Mouse (Mus musculus): Measurements from ENCODE around the gene Gins3.
"Not testable (repeated sequence)": the region's sequence is repeated elsewhere in the genome, so short reads cannot be mapped to it uniquely, and the experiment has no call there.

Gins3 gene

GRCm38 (mm10) chr8:95633262-95634062 is at the start of gene Gins3:
TSS of gene Gins3 (plus strand) at chr8:95633453.
- DNase-seq (ENCODE audit: low spot score in 2 of 2): peak; percentile 75 to 86

DNA sequence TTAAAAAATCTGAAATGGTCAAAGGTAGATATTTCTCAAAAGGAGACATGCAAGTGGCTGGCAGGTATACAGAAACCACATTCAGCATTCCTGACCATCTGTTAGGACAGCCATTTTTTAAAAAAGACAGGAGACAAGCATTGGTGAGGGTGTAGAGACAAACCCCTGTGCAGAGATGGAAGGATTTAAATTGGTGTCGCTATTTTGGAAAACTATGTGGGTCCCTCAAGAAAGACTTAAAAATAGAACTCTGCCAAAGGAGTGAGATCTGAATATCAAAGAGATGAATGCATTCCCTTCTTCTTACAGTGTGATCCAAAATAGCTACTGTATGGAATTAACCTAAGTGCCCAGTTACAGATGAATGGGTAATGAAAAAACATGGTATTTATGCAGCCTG is 45.9 kb upstream of the Gins3 start:
- no peak for DNase-seq (ENCODE audit: low spot score in 2 of 2)

GRCm38 (mm10) chr8:95589282-95589681 is 44.0 kb upstream of the Gins3 start:
- DNase-seq (ENCODE audit: low spot score in 2 of 2): no peak

- DNase-seq (ENCODE audit: low spot score in 2 of 2): no peak
Observed at GRCm38 (mm10) chr8:95590539-95590938, 42.7 kb upstream of the Gins3 start.

DNA sequence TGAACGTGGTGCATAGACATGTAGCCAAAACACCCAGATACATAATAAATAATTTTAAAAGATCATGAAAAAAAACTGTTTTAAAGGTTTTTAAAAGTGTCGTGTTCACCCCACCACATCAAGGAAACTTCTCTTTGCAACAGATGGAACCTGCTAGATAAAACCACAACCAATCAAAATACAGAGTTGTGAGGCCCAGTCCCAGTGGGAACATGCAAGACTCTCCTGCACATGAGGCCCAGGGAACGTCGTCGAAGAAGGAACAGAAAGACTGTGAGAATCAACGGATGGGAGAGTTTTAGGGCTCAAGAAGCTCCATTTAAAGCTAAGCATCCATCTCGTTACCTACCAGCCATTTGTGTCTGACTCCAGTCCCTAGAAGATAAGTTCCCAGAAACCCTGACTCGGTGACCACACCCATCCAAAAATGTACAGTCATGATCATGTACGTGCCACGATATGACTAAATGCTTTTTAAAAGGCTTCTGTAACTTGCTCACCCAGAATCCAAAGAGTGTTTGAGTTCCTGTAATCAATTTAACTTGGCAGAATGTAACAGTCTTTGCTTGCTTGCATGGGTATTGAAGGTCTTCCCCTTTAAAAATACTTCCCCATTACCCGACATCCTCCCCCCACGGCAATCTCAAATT is 41.0 kb upstream of the Gins3 start:
- no peak for DNase-seq (ENCODE audit: low spot score in 2 of 2)

DNA sequence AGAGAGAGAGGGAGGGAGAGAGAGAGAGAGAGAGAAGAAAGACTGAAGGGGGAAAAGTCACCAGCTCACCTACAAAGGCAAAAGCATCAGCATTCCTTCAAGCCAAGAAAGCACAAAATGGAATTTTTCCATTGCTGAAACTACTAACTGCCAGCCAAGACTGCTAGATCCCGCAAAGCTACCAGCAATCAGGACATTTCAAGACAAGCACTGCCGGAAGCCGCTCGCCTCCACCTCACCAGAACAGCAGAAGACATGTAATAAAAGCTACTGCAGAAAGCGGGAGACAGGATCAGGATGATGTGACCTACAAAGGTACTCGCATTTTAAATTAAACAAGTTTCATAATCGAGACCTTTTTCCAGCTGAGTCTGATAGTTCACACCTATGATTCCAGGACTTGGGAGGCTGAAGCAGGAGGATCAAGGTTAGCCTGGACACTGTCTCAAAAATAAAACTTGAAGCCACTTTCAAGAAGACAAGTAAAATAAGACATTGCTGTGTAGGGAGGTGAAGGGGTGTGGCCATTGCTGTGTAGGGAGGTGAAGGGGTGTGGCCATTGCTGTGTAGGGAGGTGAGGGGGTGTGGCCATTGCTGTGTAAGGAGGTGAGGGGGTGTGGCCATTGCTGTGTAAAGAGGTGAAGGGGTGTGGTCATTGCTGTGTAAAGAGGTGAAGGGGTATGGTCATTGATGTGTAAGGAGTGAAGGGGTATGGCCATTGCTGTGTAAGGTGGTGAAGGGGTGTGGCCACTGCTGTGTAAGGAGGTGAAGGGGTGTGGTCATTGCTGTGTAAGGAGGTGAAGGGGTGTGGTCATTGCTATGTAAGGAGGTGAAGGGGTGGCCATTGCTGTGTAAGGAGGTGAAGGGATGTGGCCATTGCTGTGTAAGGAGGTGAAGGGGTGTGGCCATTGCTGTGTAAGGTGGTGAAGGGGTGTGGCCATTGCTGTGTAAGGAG is 39.5 kb upstream of the Gins3 start:
- no peak for DNase-seq (ENCODE audit: low spot score in 2 of 2)

DNA sequence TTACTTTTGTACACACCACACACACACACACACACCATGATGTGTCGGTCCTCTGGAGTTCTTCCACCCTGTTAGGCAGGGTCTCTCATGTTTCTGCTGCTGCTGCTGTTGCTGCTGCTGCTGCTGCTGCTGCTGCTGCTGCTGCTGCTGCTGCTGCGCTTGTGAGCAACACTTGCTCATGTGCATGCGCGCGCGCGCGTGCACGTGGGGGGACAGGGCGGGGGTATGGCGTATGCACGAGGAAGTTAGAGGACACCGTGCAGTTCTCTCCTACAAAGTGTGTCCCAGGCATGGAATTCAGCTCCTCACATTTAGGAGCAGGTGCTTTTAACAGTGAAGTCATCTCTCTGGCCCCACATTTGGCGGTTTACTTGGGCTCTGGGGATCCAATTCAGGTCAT is 38.1 kb upstream of the Gins3 start:
- DNase-seq (ENCODE audit: low spot score in 2 of 2): no peak

- no peak for DNase-seq (ENCODE audit: low spot score in 2 of 2)
Observed at GRCm38 (mm10) chr8:95596841-95597241, 36.4 kb upstream of the Gins3 start.

- peak; percentile 60 to 77 for DNase-seq (ENCODE audit: low spot score in 2 of 2)
Observed at GRCm38 (mm10) chr8:95599861-95600260, 33.4 kb upstream of the Gins3 start.

DNA sequence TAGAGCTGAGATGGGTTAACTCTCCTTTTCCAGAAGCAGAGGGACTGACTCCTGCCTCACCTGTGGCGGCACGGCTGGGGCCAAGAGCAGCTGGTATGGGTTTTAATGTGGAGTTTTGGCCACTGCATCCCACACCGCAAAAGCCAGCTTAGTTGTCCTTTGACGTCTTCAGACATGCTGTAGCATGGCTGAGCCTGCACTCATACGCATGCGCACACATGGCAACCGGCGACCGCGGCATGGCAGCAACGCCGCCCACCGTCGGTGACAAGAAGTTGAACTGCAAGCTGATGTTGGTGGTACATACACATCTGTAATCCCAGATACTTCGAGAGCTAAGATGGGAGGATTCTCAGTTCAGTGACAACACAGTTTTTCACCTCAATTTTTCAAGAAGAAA is 31.9 kb upstream of the Gins3 start:
- no peak for DNase-seq (ENCODE audit: low spot score in 2 of 2)

DNA sequence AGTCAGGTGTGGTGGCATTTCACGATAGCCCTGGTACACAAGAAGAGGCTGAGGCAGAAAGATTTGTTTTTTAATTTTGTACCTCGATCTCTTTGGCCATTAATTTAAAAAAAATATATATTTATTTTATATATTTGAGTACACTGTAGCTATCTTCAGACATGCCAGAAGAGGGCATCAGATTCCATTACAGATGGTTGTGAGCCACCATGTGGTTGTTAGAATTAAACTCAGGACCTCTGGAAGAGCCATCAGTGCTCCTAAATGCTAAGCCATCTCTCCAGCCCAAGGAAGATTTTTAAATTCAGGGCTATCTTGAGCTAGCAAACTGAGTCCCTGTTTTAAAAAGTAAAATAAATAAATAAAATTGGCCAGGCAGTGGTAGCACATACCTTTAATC is 31.1 kb upstream of the Gins3 start:
- DNase-seq (ENCODE audit: low spot score in 2 of 2): no peak

DNA sequence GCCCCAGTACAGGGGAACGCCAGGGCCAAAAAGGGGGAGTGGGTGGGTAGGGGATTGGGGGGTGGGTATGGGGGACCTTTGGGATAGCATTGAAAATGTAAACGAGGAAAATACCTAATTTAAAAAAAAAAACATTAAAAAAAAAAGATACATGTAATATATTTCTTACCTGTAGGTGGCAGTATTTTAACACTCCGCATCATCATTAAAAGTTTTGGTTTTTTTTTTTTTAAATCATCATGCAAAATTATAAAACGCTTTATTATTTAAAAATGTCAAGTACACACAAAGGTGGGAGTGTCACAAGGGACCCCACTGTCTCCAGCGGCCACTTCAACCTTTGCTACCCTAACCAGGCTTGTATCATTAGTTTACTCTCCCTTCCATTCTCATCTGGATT is 26.7 kb upstream of the Gins3 start:
- DNase-seq (ENCODE audit: low spot score in 2 of 2): not testable (repeated sequence)

DNA sequence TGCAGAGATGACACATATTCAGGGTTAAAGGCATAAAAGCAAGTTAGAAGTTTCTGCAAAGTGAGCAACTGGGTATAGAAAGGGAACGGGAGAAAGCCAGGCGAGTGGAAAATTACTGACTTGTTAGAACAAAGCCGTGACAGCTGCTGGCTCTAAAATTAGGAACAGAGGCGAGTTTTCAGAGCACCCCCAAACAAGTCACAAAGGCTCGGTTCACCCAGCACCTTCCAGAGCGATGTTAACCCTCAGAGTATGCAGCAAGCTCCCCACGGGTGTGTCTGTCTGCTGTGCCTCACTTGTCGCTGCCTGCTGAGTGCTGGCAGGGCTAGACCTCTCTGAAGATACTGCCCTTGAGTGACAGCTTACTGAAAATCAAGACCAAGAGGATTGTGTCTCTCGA is 26.0 kb upstream of the Gins3 start:
- DNase-seq (ENCODE audit: low spot score in 2 of 2): no peak

- no peak for DNase-seq (ENCODE audit: low spot score in 2 of 2)
Observed at GRCm38 (mm10) chr8:95609406-95609805, 23.8 kb upstream of the Gins3 start.

DNA sequence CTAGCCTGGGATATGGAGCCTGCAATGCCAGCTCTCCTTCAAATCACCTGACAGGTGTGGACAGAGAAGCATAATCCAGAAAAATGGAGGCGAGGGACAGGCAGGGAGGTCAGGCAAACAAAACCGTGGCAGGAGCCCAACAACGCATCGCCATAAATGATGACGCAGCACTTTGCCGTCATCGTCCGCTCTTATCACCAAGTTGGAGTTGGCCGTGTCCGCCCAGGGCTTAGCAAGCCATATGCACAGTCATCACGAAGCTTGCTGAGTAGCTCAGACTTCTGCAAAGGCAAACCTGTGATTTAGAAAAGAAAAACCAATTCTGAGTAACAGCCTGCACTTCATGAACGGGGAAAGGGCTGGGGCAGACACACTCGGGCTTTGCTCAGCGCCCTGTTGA is 22.5 kb upstream of the Gins3 start:
- DNase-seq (ENCODE audit: low spot score in 2 of 2): no peak

DNA sequence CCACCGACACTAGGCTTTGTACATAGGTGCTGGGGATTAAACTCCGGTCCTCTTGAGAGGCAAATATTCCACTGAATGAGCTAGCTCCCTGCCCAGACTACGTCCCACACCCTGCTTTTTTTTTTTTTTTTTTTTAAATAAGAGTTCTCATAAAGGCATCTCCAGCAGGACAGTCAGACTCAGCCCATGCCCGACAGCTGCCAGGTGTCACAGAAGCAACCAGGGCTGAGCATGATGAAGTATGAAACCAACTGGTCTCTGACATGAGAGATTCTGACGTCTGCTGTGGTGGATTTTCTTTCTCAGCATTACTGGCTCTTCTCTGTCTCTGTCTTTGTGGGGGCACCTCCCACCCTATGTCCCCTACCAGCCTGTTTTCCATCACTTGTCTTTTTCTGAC is 21.5 kb upstream of the Gins3 start:
- DNase-seq (ENCODE audit: low spot score in 2 of 2): no peak

- no peak for DNase-seq (ENCODE audit: low spot score in 2 of 2)
Observed at GRCm38 (mm10) chr8:95616383-95616782, 16.9 kb upstream of the Gins3 start.

DNA sequence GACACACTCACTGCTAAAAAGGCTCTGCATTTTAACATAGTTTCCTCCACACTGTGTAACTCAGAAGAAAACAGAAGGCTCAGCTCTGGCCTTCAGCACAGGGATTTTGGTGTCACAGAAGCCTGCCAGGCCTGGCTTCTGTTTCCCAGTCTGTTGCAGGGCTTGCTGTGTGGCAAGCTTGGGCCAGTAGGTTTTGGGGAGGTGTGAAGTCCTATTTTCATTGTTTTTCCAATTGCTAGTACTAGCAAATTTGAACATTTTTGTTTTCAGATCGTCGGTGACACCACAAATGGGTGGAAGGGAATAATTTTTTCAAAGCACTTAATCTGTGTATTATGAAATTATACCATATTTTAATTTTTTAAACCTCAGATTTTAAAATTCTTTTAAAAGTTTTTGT is 13.2 kb upstream of the Gins3 start:
- DNase-seq (ENCODE audit: low spot score in 2 of 2): no peak

DNA sequence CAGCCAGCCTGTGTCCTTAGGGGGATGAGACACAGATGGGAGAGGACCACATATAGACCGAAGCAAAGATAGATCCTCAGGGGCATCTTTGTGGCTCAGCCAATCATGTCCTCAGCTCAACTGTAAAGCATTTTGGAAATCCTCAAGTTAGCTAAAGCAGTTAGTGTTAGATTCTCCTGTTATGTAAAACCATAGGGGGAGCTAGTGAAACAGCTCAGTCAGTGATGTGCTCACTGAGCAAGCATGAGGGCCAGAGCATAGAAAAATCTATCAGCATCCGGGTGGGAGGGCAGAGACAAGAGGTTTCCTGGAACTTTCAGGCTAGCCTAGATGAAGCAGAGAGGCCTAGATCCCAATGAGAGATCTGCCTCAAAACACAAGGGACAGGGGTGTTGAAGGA is 8.4 kb upstream of the Gins3 start:
- no peak for DNase-seq (ENCODE audit: low spot score in 2 of 2)

DNA sequence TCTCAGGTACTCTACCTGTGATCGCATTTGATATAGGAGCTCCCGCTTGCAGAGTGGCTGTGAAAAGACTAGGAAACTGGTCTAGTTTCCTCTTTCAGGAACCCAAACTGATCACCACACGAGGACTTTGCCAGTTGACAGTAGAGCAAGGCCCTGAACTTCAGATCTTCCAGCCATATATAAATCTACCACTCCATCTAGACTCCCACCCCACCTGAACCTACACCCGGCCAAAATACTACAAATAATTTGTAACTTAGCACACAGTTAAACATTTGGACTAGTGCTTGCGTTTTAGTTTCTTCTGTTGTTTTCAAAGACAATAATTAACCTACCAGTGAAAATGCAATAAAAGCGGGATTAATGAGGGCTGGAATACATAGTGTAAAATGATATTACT is 413 bp upstream of the Gins3 start:
- no peak for DNase-seq (ENCODE audit: low spot score in 2 of 2)

- no peak for DNase-seq (ENCODE audit: low spot score in 2 of 2)
Observed at GRCm38 (mm10) chr8:95634063-95634340, 749 bp downstream of the Gins3 start.

DNA sequence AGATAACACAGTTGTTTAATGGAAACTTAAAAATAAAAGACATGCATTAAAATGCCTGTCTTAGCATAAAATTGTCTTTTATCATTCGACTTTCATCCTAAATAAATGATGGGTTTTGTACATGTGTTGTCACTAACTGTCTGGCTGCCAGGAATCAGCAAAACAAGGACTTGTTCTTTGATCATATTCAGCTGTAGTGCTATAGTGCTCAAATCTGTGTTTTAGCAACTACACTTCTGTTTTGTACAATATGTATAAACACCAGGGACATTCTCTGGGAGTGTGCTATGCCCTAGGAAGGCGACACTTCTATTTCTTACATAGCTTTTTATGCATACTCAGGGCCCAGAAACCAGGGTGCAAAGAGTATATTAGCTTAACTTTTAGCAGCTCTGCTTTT is 11.7 kb downstream of the Gins3 start:
- no peak for DNase-seq (ENCODE audit: low spot score in 2 of 2)

- no peak for DNase-seq (ENCODE audit: low spot score in 2 of 2)
Observed at GRCm38 (mm10) chr8:95648251-95648650, 15.0 kb downstream of the Gins3 start.
